Mouse (Mus musculus) liver, embryonic 14 days (tissue): ENCODE results near the gene Vmn1r50. TPM values are rescaled to one million over a fixed set of nuclear protein-coding genes. Genes with fewer than 3 reads are reported as not detected.

Experiments used
- polyA plus RNA-seq: library from polyadenylated mRNA; depleted of rRNA; stranded (reverse); fragments of >200 nt; gene quantifications from 2 replicates; pipeline ENCODE4 v1.2.3, GENCODE M21; 2012; rRNA removed

Gene Vmn1r50
- polyA plus RNA-seq = not detected in 2 replicates

DNA sequence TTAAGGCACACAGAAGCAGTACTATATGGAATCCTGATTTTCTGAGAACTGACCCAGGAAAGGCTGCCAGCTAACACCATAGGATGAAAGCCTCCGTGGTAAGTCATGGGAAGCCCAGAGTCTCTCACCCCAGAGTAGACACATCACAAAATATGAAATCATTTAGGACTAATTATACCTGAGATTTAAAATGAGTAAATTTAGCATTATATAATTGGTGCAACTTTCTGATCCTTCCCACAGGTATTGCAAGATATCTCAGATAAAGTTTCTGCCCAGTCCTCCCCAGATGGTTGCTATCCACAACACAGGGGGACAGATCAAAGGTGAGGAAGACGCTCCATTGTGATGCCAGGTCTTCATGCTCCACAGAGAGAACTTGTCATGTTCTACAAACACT is at the start of gene Vmn1r50:
TSS of gene Vmn1r50 (plus strand) at position 301 of the 400 bp plus-strand sequence.

DNA sequence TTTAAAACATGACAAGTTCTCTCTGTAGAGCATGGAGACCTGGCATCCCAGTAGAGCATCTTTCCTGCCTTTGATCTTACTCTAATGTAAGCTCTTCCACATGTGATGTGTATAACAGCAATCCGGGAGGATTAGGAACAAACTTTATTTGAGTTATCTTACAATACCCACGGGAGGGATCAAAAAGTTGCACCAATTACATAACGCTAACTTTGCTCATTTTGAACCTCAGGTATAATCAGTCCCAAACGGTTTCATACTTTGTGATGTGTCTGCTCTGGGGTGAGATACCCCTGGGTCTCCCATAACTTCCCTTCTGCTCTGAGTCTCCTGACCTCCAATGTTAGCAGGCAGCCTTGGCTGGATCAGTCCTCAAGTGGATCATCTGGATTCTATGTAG is 22.8 kb upstream of the Vmn1r50 start, which contains the start of gene Vmn1r49:
TSS of gene Vmn1r49 (minus strand) at position 101 of the 400 bp plus-strand sequence.

DNA sequence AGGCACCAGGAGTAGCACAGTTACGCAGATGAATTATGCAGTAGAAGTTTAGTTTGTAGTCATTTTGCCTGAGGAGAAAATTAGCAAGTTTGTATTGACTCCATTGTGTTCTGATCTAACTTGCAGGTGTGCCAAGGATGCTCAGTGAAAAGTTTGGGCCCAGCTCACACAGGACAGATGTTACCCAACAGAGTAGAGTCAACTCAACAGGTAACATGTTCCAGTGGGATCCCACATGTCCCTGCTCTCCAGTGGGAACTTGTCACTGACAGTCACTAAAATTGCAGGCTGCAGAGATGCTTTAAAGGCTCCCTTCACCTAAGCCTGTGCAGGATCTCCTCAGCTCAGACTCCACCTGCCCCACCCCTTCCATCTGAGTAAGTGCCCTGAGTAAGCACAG is 21.1 kb downstream of the Vmn1r50 start, which contains the start of gene Vmn1r51:
TSS of gene Vmn1r51 (plus strand) at position 301 of the 400 bp plus-strand sequence.

Other genes starting within 250 kb of the Vmn1r50 start
- not detected in 2 replicates for gene Vmn1r42, start 225.0 kb upstream of the Vmn1r50 start, polyA plus RNA-seq
- not detected in 2 replicates for gene Vmn1r43, start 225.0 kb upstream of the Vmn1r50 start, polyA plus RNA-seq
- not detected in 2 replicates for gene Vmn1r44, start 217.8 kb upstream of the Vmn1r50 start, polyA plus RNA-seq
- gene Vmn1r45, start 160.8 kb upstream of the Vmn1r50 start, polyA plus RNA-seq = not detected in 2 replicates
- gene Vmn1r46, start 132.1 kb upstream of the Vmn1r50 start, polyA plus RNA-seq = not detected in 2 replicates
- gene Vmn1r47, start 85.3 kb upstream of the Vmn1r50 start, polyA plus RNA-seq = not detected in 2 replicates
- not detected in 2 replicates for gene Vmn1r48, start 64.6 kb upstream of the Vmn1r50 start, polyA plus RNA-seq
- gene Vmn1r49, start 22.9 kb upstream of the Vmn1r50 start, polyA plus RNA-seq = not detected in 2 replicates
- not detected in 2 replicates for gene Vmn1r51, start 21.2 kb downstream of the Vmn1r50 start, polyA plus RNA-seq
- not detected in 2 replicates for gene Vmn1r52, start 73.4 kb downstream of the Vmn1r50 start, polyA plus RNA-seq
- gene V1ra8, start 101.4 kb downstream of the Vmn1r50 start, polyA plus RNA-seq = not detected in 2 replicates
- 0.02 TPM in 1 of 2 replicates, not detected in the other for gene Vmn1r53, start 123.0 kb downstream of the Vmn1r50 start, polyA plus RNA-seq
- gene Vmn1r54, start 144.9 kb downstream of the Vmn1r50 start, polyA plus RNA-seq = not detected in 2 replicates
- not detected in 2 replicates for gene BC048671, start 199.8 kb downstream of the Vmn1r50 start, polyA plus RNA-seq
- gene Chst13, start 223.8 kb downstream of the Vmn1r50 start, polyA plus RNA-seq = 8.1 and 9.9 TPM in 2 replicates
- gene Uroc1, start 231.9 kb downstream of the Vmn1r50 start, polyA plus RNA-seq = 13.0 and 16.6 TPM in 2 replicates